Mouse (Mus musculus): ENCODE results near the gene Ints2. TPM values are rescaled to one million over a fixed set of nuclear protein-coding genes. Genes with fewer than 3 reads are reported as not detected.
"Not testable (repeated sequence)": the region's sequence is repeated elsewhere in the genome, so short reads cannot be mapped to it uniquely, and the experiment has no call there.

Gene Ints2
- polyA plus RNA-seq, 1 experiment from 2014 or later: 53.4 TPM

GRCm38 (mm10) chr11:86209123-86209522 is 48.3 kb downstream of the Ints2 start:
- WGBS: 94% methylated on average over 2 of the region's 2 CpGs
- Histone ChIP-seq H3K9me3 (peaks cover 19% of the 10 kb centered on the region), H3K4me3 (replicated peaks) (no peak overlapping the region), H3K4me1 (no peaks in the 10 kb centered on the region), H3K9ac (no peak overlapping the region), H3K27ac (no peak overlapping the region), H3K36me3 (replicated peaks) (peaks cover 68% of the 10 kb centered on the region), H3K4me2 (no peak overlapping the region), H3K27me3 (no peaks in the 10 kb centered on the region)
- ATAC-seq (ENCODE audit: low FRiP score): no peak

DNA sequence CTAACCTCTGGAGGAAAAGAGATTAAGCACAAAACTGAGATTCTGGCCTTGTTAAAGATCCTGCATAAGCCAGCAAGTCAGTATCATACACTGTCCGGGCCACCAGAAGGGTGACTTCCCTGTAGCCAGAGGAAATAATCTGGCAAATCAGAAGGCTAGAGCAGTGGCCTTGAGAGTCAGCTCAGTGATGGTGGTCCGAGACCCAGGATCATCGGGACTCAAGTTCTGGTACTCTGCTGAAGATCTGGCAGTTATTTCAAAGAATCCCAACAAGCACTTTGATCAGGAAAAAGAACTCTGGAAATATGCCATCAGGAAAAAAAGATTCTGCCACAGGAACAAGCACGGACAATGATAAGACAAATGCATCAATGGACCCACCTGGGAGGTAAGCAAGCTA is 51.5 kb downstream of the Ints2 start:
- H3K27me3 ChIP-seq: no peaks in the 10 kb centered on the region
- 97% methylated on average over 4 of the region's 4 CpGs for WGBS
- H3K9me3 ChIP-seq: peaks cover 30% of the 10 kb centered on the region
- peaks cover 11% of the 10 kb centered on the region for H3K4me1 ChIP-seq
- H3K27ac ChIP-seq: no peak overlapping the region
- H3K9ac ChIP-seq: no peak overlapping the region
- H3K4me2 ChIP-seq: no peak overlapping the region
- H3K4me3 ChIP-seq (replicated peaks): no peak overlapping the region
- no peak for ATAC-seq (ENCODE audit: low FRiP score)
- H3K36me3 ChIP-seq (replicated peaks): peaks cover 73% of the 10 kb centered on the region

- ATAC-seq (ENCODE audit: low FRiP score): no peak
- Histone ChIP-seq H3K4me1 (peaks cover 16% of the 10 kb centered on the region), H3K27ac (no peak overlapping the region), H3K9ac (no peak overlapping the region), H3K9me3 (peaks cover 30% of the 10 kb centered on the region), H3K36me3 (replicated peaks) (peaks cover 73% of the 10 kb centered on the region), H3K4me3 (replicated peaks) (no peak overlapping the region), H3K27me3 (no peaks in the 10 kb centered on the region), H3K4me2 (no peak overlapping the region)
- WGBS: 92% methylated on average over 5 of the region's 5 CpGs
These were observed 52.3 kb downstream of the Ints2 start for GRCm38 (mm10) chr11:86205031-86205430.

GRCm38 (mm10) chr11:86201901-86202675 is 55.3 kb downstream of the Ints2 start:
- Histone ChIP-seq H3K4me2 (peak overlapping the region; percentile 71), H3K4me3 (replicated peaks) (peak overlapping the region; percentile 81), H3K9me3 (peaks cover 30% of the 10 kb centered on the region), H3K27ac (peak overlapping the region; percentile 82; the same call in 1 of the 2 replicates), H3K9ac (peak overlapping the region; percentile 74), H3K36me3 (replicated peaks) (peaks cover 46% of the 10 kb centered on the region), H3K27me3 (no peaks in the 10 kb centered on the region), H3K4me1 (peaks cover 21% of the 10 kb centered on the region)
- no peak for ATAC-seq (ENCODE audit: low FRiP score)
- 57% methylated on average over 16 of the region's 16 CpGs for WGBS

GRCm38 (mm10) chr11:86201037-86201786 is 56.2 kb downstream of the Ints2 start, which contains the start of gene Brip1:
TSS of gene Brip1 (minus strand) at chr11:86201193.
- Histone ChIP-seq H3K9me3 (peaks cover 29% of the 10 kb centered on the region), H3K9ac (peak within 1 kb of the TSS; percentile 74), H3K36me3 (replicated peaks) (peaks cover 44% of the 10 kb centered on the region), H3K4me3 (replicated peaks) (peak within 1 kb of the TSS; percentile 81), H3K4me2 (peak within 1 kb of the TSS; percentile 71), H3K27me3 (no peaks in the 10 kb centered on the region), H3K4me1 (peaks cover 21% of the 10 kb centered on the region), H3K27ac (peak within 1 kb of the TSS; percentile 82)
- under 1% methylated on average over 60 of the region's 60 CpGs for WGBS
- peak; percentile 99 for ATAC-seq (ENCODE audit: low FRiP score)

DNA sequence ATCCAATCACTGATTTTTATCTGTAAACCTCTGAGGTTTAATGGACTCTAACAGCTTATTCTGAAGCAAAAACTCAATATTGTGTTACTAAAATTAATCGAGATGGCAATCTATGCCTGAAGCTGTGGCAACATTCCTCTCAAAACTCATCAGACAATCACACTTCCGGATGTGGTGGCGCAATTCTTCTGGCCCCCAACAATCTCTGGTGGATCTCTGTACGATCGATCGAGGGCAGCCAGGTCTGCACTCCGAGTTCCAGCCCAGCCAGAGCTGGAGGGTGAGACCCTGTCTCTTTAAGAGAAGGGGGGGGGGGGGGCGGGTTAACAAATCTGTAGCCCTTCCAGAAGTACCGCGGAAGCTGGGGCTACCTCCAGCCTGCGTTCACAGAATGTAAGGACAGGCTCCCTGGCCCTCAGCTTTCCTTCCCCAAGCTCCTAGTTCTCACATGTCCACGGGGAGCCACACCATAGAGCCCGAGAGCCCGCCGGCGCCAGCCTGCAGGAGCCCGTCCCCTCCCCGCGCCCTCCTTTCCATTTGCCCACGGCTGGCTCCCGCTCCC is 56.8 kb downstream of the Ints2 start:
- Histone ChIP-seq H3K9me3 (peaks cover 22% of the 10 kb centered on the region), H3K9ac (peak overlapping the region; percentile 68), H3K4me1 (peaks cover 21% of the 10 kb centered on the region), H3K36me3 (replicated peaks) (peaks cover 39% of the 10 kb centered on the region), H3K4me2 (peak overlapping the region; percentile 71), H3K27ac (peak overlapping the region; percentile 70), H3K27me3 (no peaks in the 10 kb centered on the region), H3K4me3 (replicated peaks) (peak overlapping the region; percentile 81)
- peak; percentile 76 for ATAC-seq (ENCODE audit: low FRiP score)
- WGBS: 1% methylated on average over 20 of the region's 21 CpGs

- no peak for ATAC-seq (ENCODE audit: low FRiP score)
- peaks cover 21% of the 10 kb centered on the region for H3K4me1 ChIP-seq
- WGBS: 56% methylated on average over 4 of the region's 4 CpGs
- no peak overlapping the region for H3K27ac ChIP-seq
- H3K4me2 ChIP-seq: peak overlapping the region; percentile 71
- peaks cover 17% of the 10 kb centered on the region for H3K9me3 ChIP-seq
- H3K4me3 ChIP-seq (replicated peaks): peak overlapping the region; percentile 81
- no peaks in the 10 kb centered on the region for H3K27me3 ChIP-seq
- H3K9ac ChIP-seq: 0 out of 2 replicates have a peak overlapping the region, but pooled peaks have one; percentile 68
- peaks cover 39% of the 10 kb centered on the region for H3K36me3 ChIP-seq (replicated peaks)
These were observed 57.6 kb downstream of the Ints2 start for GRCm38 (mm10) chr11:86199733-86200132.

GRCm38 (mm10) chr11:86185224-86185623 is 72.2 kb downstream of the Ints2 start:
- H3K4me3 ChIP-seq (replicated peaks); H3K9me3 ChIP-seq; H3K36me3 ChIP-seq (replicated peaks); ATAC-seq (ENCODE audit: low FRiP score); H3K27me3 ChIP-seq; H3K4me1 ChIP-seq; H3K27ac ChIP-seq; H3K4me2 ChIP-seq; H3K9ac ChIP-seq: not testable (repeated sequence)
- 93% methylated on average over 7 of the region's 7 CpGs for WGBS

DNA sequence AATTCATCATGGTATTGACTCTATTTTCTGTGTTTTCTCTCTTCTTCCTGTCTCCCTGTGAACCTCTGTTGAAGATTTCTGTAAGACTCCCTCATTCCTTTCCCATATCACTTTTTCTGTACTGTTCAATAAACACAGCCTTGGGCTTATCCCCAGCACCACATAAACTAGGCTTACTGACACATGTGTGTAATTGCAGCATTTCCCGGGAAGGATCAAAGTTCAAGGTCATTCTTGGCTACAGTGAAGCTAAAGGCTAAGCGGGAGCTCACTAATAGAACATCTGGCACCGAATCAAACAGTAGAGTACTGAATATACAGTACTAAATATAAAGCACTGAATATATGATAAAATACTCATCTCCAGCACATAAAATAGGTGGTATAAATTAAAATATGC is 81.5 kb downstream of the Ints2 start:
- WGBS: 86% methylated on average over 3 of the region's 3 CpGs
- H3K9ac ChIP-seq: no peak overlapping the region
- no peaks in the 10 kb centered on the region for H3K27me3 ChIP-seq
- no peak overlapping the region for H3K4me3 ChIP-seq (replicated peaks)
- H3K4me2 ChIP-seq: no peak overlapping the region
- H3K4me1 ChIP-seq: no peaks in the 10 kb centered on the region
- ATAC-seq (ENCODE audit: low FRiP score): no peak
- no peak overlapping the region for H3K27ac ChIP-seq
- H3K9me3 ChIP-seq: no peaks in the 10 kb centered on the region
- no peaks in the 10 kb centered on the region for H3K36me3 ChIP-seq (replicated peaks)

GRCm38 (mm10) chr11:86174173-86174572 is 83.2 kb downstream of the Ints2 start:
- no peak for ATAC-seq (ENCODE audit: low FRiP score)
- Histone ChIP-seq H3K9ac (no peak overlapping the region), H3K27me3 (no peaks in the 10 kb centered on the region), H3K27ac (no peak overlapping the region), H3K4me1 (no peaks in the 10 kb centered on the region), H3K4me2 (no peak overlapping the region), H3K9me3 (no peaks in the 10 kb centered on the region), H3K4me3 (replicated peaks) (no peak overlapping the region), H3K36me3 (replicated peaks) (no peaks in the 10 kb centered on the region)
- WGBS: 65% methylated on average over 2 of the region's 2 CpGs

DNA sequence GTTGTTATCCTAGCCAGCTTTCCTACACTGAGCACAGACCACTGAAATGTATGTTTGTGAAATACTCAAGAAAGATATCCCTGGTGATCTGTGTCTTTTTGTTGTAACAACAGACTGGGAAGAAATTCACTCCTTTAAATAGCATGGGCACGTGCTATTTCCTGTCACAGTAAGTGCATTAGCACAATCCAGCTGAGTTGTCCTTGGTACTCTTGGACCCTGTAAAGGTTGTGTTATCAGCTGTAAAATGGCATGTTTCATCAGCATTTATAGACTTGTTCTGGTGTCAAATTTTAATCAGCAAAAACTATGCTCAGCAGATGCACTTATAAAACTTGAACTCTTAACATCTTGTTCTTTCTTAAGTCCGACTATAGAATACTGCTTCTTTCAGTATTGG is 86.6 kb downstream of the Ints2 start:
- no peaks in the 10 kb centered on the region for H3K27me3 ChIP-seq
- no peak overlapping the region for H3K27ac ChIP-seq
- no peaks in the 10 kb centered on the region for H3K36me3 ChIP-seq (replicated peaks)
- no peaks in the 10 kb centered on the region for H3K4me1 ChIP-seq
- no peaks in the 10 kb centered on the region for H3K9me3 ChIP-seq
- WGBS: 89% methylated on average over 2 of the region's 2 CpGs
- no peak overlapping the region for H3K4me3 ChIP-seq (replicated peaks)
- H3K4me2 ChIP-seq: no peak overlapping the region
- no peak overlapping the region for H3K9ac ChIP-seq
- ATAC-seq (ENCODE audit: low FRiP score): no peak
